Mouse (Mus musculus) ES-E14 (cell line): Measurements from ENCODE around the gene Tstd3. TPM values are rescaled to one million over a fixed set of nuclear protein-coding genes. Genes with fewer than 3 reads are reported as not detected.
A peak's percentile ranks its signal among the peaks of the same experiment; 100 is the strongest.

Experiments
- DNase-seq: peaks from one replicate; pipeline ENCODE4 v3.0.0-alpha.2; 2013; ENCODE audit warnings: low read depth, low spot score
- H3K27ac ChIP-seq: 2 replicates; pipeline ENCODE4 v1.5.1; 2012; ENCODE audit warnings: low read depth, mild to moderate bottlenecking, low read length, moderate library complexity, mixed read lengths; ENCODE audit not compliant: poor library complexity, insufficient read depth, severe bottlenecking
- H3K36me3 ChIP-seq: 2 replicates; pipeline ENCODE4 v1.6.1; 2012; ENCODE audit warnings: mild to moderate bottlenecking, low read length, moderate library complexity, mixed read lengths; ENCODE audit not compliant: control insufficient read depth, poor library complexity, insufficient read depth, severe bottlenecking
- H3K4me1 ChIP-seq, 2 experiments: fragments of 150-350 bp in 1 of 2; sonication (generic) in 1 of 2; 2 replicates each; pipeline ENCODE4 v1.6.1; 2012; ENCODE audit warnings: low read length in 2 of 2, mild to moderate bottlenecking in 1 of 2, mixed read lengths in 1 of 2; ENCODE audit not compliant: control insufficient read depth in 2 of 2, insufficient read depth in 2 of 2, poor library complexity in 1 of 2
- H3K4me3 ChIP-seq, 2 experiments: fragments of 150-350 bp in 1 of 2; sonication (generic) in 1 of 2; 2 replicates each; pipeline ENCODE4 v1.5.1; 2012; ENCODE audit warnings: low read length in 2 of 2, low read depth in 1 of 2, mild to moderate bottlenecking in 1 of 2, mixed read lengths in 1 of 2; ENCODE audit not compliant: insufficient read depth in 1 of 2, poor library complexity in 1 of 2, severe bottlenecking in 1 of 2
- H3K9ac ChIP-seq: 2 replicates; pipeline ENCODE4 v1.6.1; 2012; ENCODE audit warnings: low read depth, mild to moderate bottlenecking, low read length, mixed read lengths; ENCODE audit not compliant: poor library complexity, insufficient read depth, severe bottlenecking
- H3K9me3 ChIP-seq: fragments of 150-350 bp; sonication (generic); 2 replicates; pipeline ENCODE4 v1.6.1; 2012; ENCODE audit warnings: low read depth, mild to moderate bottlenecking, low read length; ENCODE audit not compliant: control insufficient read depth, insufficient read depth
- CHD2 ChIP-seq: IDR thresholded peaks from 2 replicates; pipeline ENCODE4 v1.6.1; 2014; ENCODE audit warnings: mild to moderate bottlenecking, low read depth, low read length, inconsistent platforms
- HCFC1 ChIP-seq: IDR thresholded peaks from 2 replicates; pipeline ENCODE4 v1.6.1; 2012; ENCODE audit warnings: low read length, inconsistent platforms, borderline replicate concordance; ENCODE audit not compliant: insufficient read depth
- MAFK ChIP-seq: IDR thresholded peaks from 2 replicates; pipeline ENCODE4 v1.6.1; 2014; ENCODE audit warnings: mild to moderate bottlenecking, low read depth, low read length, inconsistent platforms; ENCODE audit not compliant: insufficient read depth
- ZC3H11A ChIP-seq: IDR thresholded peaks from 2 replicates; pipeline ENCODE4 v1.6.1; 2012; ENCODE audit warnings: low read depth, mild to moderate bottlenecking, inconsistent platforms, low read length, borderline replicate concordance
- ZNF384 ChIP-seq: IDR thresholded peaks from 2 replicates; pipeline ENCODE4 v1.6.1; 2012; ENCODE audit warnings: low read depth, low read length, inconsistent platforms
- in situ Hi-C, 2 experiments: fragments of 600-800 bp; cut with MboI; formaldehyde crosslinking; loops; one replicate each; pipeline ENCODE4 v1.15.1; 2025; ENCODE audit warnings: low sequenced_read_pairs in 2 of 2, inconsistent platforms in 1 of 2; ENCODE audit not compliant: unreplicated experiment in 2 of 2
- total RNA-seq: library from RNA; depleted of rRNA; stranded (reverse); fragments of 300-350 nt; gene quantifications from 2 replicates; pipeline ENCODE4 v1.2.3, GENCODE M21; 2012

Gene Tstd3
- total RNA-seq, 1 experiment = 9.3 TPM

DNA sequence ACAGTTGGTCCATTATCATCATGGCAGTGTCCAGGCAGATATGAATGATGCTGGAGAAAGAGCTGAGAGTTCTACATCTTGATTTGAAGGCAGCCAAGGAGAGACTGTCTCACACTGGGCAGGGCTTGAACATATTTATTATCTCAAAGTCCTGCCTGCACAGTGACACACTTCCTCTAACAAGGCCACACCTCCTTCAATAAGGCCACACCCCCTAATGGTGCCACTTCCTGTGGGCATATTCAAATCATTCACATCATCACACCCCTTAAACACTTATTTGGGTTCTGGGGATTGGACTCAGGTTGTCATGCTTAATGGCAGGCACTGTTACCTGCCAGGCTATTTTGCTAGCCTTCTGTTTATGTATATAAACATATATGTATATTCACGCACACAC, 5.3 kb upstream of the Tstd3 start:
- Histone ChIP-seq H3K27ac (no peak overlapping the region), H3K9ac (no peak overlapping the region), H3K36me3 (no peaks in the 10 kb centered on the region), H3K9me3 (no peaks in the 10 kb centered on the region), H3K4me1 (peaks cover 0 to 9% of the 10 kb centered on the region in 2 experiments; a peak in 1 of 4 replicates), H3K4me3 (no peak overlapping the region)
- DNase-seq = no peak
- TF ChIP-seq ZC3H11A = no peak
- TF ChIP-seq HCFC1 = no peak
- TF ChIP-seq MAFK = no peak
- no peak for TF ChIP-seq CHD2
- no peak for TF ChIP-seq ZNF384
- in situ Hi-C loops = no loop called here

DNA sequence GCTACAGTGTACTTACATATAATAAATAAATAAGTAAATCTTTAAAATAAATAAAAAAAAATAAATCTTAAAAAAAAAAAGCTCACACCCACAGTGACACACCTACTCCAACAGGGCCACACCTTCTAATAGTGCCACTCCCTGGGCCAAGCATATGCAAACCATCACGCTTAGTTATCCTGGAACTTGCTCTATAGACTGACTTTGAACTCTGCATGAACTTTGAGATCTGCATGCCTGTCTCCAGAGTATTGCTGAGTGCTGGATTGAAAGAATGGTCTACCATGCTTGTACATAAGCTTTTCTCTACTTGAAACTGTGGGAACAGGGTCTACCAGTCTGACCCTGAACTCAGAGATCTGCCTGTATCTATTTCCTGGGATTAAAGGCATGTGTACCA, 4.1 kb upstream of the Tstd3 start:
- no peaks in the 10 kb centered on the region for H3K36me3 ChIP-seq
- in situ Hi-C loops = no loop called here
- H3K4me1 ChIP-seq = peaks cover 0 to 5% of the 10 kb centered on the region in 2 experiments; a peak in 1 of 4 replicates
- no peak overlapping the region for H3K9ac ChIP-seq
- no peak for DNase-seq
- H3K27ac ChIP-seq = no peak overlapping the region
- no peaks in the 10 kb centered on the region for H3K9me3 ChIP-seq
- H3K4me3 ChIP-seq = no peak overlapping the region
- TF ChIP-seq HCFC1 (no peak), CHD2 (no peak), MAFK (no peak), ZC3H11A (no peak), ZNF384 (no peak)

DNA sequence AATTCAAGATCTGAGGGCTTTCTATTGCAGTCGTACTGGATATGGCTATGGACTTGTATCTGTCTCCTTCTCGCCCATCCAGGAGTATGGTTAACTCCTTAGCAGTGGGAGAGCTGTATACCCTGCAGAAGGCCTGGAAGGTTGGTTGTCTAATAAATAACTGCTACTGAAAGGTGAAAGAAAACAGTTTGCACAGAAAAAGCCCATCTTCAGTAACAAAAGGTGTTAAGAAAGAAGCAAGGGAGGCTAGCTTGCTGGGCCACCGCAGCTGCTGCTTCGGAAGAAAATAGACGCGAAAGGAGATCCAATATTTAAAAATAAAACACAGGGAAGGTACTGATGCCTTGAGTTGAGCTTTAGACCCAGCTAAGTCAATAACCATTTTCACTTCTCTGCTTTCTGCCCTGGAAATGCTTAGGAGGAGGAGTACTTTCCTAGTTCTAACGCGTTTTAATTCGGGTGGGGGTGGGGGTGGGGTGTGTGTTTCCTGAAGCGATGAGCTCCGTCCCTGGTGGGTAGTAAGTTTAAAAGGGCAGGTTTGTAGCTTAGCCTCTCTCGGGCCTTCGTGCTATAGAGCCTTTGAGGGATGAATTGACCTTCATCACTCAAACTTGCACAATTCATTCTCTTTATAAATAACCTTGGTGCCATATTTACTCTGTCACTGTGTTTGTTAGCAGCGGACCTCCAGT, 695 bp downstream of the Tstd3 start:
- no peak overlapping the region for H3K27ac ChIP-seq
- in situ Hi-C loops = no loop called here
- H3K4me1 ChIP-seq = peaks cover 0 to 2% of the 10 kb centered on the region in 2 experiments; a peak in 1 of 4 replicates
- H3K4me3 ChIP-seq = peak overlapping the region; percentile 64 to 70
- H3K9me3 ChIP-seq = no peaks in the 10 kb centered on the region
- H3K36me3 ChIP-seq = no peaks in the 10 kb centered on the region
- peak overlapping the region; percentile 63 for H3K9ac ChIP-seq
- DNase-seq = no peak
- no peak for TF ChIP-seq ZC3H11A
- TF ChIP-seq ZNF384 = no peak
- no peak for TF ChIP-seq CHD2
- no peak for TF ChIP-seq MAFK

DNA sequence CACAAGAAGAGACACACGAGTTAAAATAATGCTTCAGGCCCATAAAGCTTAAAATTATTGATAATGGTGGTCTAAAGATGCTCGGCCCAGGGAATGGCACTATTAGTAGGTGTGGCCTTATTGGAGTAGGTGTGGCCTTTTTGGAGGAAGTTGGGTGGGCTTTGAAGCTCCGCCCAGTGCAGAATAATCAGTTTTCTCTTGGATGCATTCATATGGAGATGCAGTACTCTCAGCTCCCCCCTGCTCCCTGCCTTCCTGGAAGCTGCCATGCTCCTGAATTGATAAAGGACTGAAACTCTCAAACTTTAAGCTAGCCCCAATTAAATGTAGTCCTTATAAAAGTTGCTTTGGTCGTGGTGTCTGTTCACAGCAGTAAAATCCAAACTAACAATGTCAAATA, 3.2 kb downstream of the Tstd3 start:
- DNase-seq = peak; percentile 62
- 0 out of 4 replicates have a peak, but pooled peaks cover 0 to 2% of the 10 kb centered on the region in 2 experiments for H3K4me1 ChIP-seq
- no peak overlapping the region for H3K9ac ChIP-seq
- no peak overlapping the region; the same call in 1 of the 2 replicates for H3K27ac ChIP-seq
- in situ Hi-C loops = no loop called here
- TF ChIP-seq ZNF384 (no peak), HCFC1 (no peak), ZC3H11A (no peak), MAFK (no peak), CHD2 (no peak)
- H3K36me3 ChIP-seq = no peaks in the 10 kb centered on the region
- H3K4me3 ChIP-seq = peak overlapping the region in 1 of 2 experiments; percentile 26; a peak in 2 of 4 replicates
- H3K9me3 ChIP-seq = no peaks in the 10 kb centered on the region
